Mouse (Mus musculus): ENCODE data around the gene Phf8. TPM values are rescaled to one million over a fixed set of nuclear protein-coding genes. Genes with fewer than 3 reads are reported as not detected.

The Phf8 gene
- 49.5 TPM for polyA plus RNA-seq (2017; shearing (Covaris generic))

DNA sequence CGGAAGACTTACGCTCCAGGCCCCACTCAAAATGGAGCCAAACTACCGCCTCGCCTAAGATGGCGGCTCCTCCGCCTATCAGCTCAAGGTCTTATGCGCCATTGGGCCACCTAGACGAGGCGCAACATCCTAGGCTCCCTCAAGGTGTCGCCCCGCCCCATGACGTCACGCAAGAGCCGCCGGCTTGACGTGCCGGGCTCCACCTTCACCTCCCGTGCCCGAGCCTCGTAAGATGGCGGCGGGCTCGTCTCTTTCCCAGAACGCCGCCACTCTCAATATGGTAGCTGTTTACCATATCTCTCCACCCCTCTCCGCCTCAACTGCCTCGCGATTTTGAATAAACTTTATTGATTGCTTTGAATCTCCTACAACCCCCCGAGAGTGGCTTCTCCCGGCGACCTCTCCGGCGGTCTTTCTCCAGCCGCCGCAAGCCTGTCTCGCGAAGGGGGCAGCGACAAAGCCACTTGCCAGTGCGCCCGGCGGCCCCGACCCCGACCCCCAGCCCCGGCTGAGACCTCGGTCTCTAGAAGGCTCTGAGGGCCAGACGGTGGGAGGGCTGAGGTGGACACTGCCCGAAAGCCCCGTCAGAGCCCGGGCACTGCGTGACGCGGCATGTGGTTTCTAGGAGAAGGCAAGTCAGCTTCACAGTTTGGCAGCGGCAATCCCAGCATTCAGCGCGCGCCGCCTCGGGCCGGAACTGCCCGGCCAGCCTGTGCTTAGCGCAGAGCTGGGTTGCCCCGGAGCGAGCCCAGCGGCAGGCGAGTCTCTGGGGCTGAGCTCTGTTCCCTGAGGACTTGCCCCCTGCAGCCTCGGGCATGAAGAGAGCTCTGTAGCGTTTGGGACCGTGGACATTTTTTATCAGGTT lies at the start of gene Phf8:
Gene Phf8, plus strand, starts transcription at position 215 of the 865 bp plus-strand sequence.

Other genes starting within 250 kb of the Phf8 start
- 5.1 TPM for gene Fam120c, start 176.5 kb upstream of the Phf8 start, polyA plus RNA-seq (2017; shearing (Covaris generic))

All from effector memory CD4-positive, alpha-beta T cell, adult 5 months (primary cell).